Comparison of ENCODE assay signal across 8 mouse cellular contexts in genomic region chr11:85995318-85996095, GRCm38 (mm10).
A peak's percentile ranks its signal among the peaks of the same experiment; 100 is the strongest.
DNase-seq lines count a peak whose midpoint lies in the region; ATAC-seq and TF ChIP-seq lines count a peak whose summit lies in the region.

No protein-coding gene starts in this region.

- TF ChIP-seq CTCF in gastrocnemius, adult 2 months (IDR thresholded peaks at IDR 0.05): peak; percentile 20; the same call in 1 of the 2 replicates
- TF ChIP-seq CTCF in left cerebral cortex, adult 2 months (IDR thresholded peaks at IDR 0.05): no peak; the same call in 1 of the 2 replicates

- DNase-seq in gastrocnemius, adult 2 months: peak; percentile 24
- no peak for DNase-seq in gastrocnemius, postnatal 25 days
- DNase-seq in embryonic facial prominence, embryonic 11.5 days (ENCODE audit: low spot score): peak; percentile 62
- peak; percentile 32 to 44 for DNase-seq in left cerebral cortex, adult 2 months (ENCODE audit: extremely low spot score in 1 of 2, low spot score in 2 of 2)
- peak; percentile 17 for DNase-seq in telencephalon, adult 2 months (ENCODE audit: low read depth, low spot score)
- no peak for DNase-seq in urinary bladder, postnatal 10 days (ENCODE audit: low spot score)

- H3K4me2 ChIP-seq in embryonic facial prominence, embryonic 11.5 days (ENCODE audit: low read depth, low read length): peak overlapping the region; percentile 30
- peak overlapping the region; percentile 45 for H3K4me2 ChIP-seq in hindbrain, embryonic 12.5 days (replicated peaks)
- peak overlapping the region; percentile 51 for H3K4me2 ChIP-seq in midbrain, embryonic 13.5 days (replicated peaks)

- H3K27ac ChIP-seq in gastrocnemius, adult 2 months: no peak overlapping the region
- H3K27ac ChIP-seq in embryonic facial prominence, embryonic 11.5 days (replicated peaks; ENCODE audit: low read depth, low read length): no peak overlapping the region
- no peak overlapping the region for H3K27ac ChIP-seq in hindbrain, embryonic 12.5 days
- H3K27ac ChIP-seq in left cerebral cortex, adult 2 months: no peak overlapping the region
- H3K27ac ChIP-seq in midbrain, embryonic 13.5 days: no peak overlapping the region

- WGBS in embryonic facial prominence, embryonic 11.5 days: 38% methylated on average over 29 of the region's 29 CpGs
- 46% methylated on average over 29 of the region's 29 CpGs for WGBS in hindbrain, embryonic 12.5 days
- WGBS in midbrain, embryonic 13.5 days: 37% methylated on average over 29 of the region's 29 CpGs

- peaks cover 4% of the 10 kb centered on the region; the same call in 1 of the 2 replicates for H3K4me1 ChIP-seq in embryonic facial prominence, embryonic 11.5 days (ENCODE audit: control insufficient read depth, insufficient read depth, low read length)
- H3K4me1 ChIP-seq in hindbrain, embryonic 12.5 days: peaks cover 14% of the 10 kb centered on the region
- H3K4me1 ChIP-seq in midbrain, embryonic 13.5 days (replicated peaks): peaks cover 19% of the 10 kb centered on the region

- H3K9me3 ChIP-seq in embryonic facial prominence, embryonic 11.5 days (replicated peaks; ENCODE audit: control insufficient read depth, low read length): no peaks in the 10 kb centered on the region
- H3K9me3 ChIP-seq in hindbrain, embryonic 12.5 days (replicated peaks): no peaks in the 10 kb centered on the region
- H3K9me3 ChIP-seq in midbrain, embryonic 13.5 days: no peaks in the 10 kb centered on the region

- no peaks in the 10 kb centered on the region for H3K27me3 ChIP-seq in embryonic facial prominence, embryonic 11.5 days (ENCODE audit: control insufficient read depth, insufficient read depth, low read length)
- no peaks in the 10 kb centered on the region; the same call in 1 of the 2 replicates for H3K27me3 ChIP-seq in hindbrain, embryonic 12.5 days
- peaks cover 8% of the 10 kb centered on the region for H3K27me3 ChIP-seq in midbrain, embryonic 13.5 days

- peak overlapping the region; percentile 61 for H3K4me3 ChIP-seq in gastrocnemius, adult 2 months
- H3K4me3 ChIP-seq in embryonic facial prominence, embryonic 11.5 days (ENCODE audit: low read depth, low read length): no peak overlapping the region
- 0 out of 2 replicates have a peak overlapping the region, but pooled peaks have one; percentile 6 for H3K4me3 ChIP-seq in hindbrain, embryonic 12.5 days
- H3K4me3 ChIP-seq in left cerebral cortex, adult 2 months: peak overlapping the region; percentile 39
- peak overlapping the region; percentile 27 for H3K4me3 ChIP-seq in midbrain, embryonic 13.5 days (replicated peaks)

- no peak for ATAC-seq in embryonic facial prominence, embryonic 11.5 days (replicated peaks; ENCODE audit: insufficient number of reproducible peaks, low FRiP score, low TSS enrichment, low read depth)
- no peak for ATAC-seq in hindbrain, embryonic 12.5 days (ENCODE audit: low FRiP score)
- peak; percentile 60; the same call in 1 of the 2 replicates for ATAC-seq in midbrain, embryonic 13.5 days

- no peak overlapping the region; the same call in 1 of the 2 replicates for H3K9ac ChIP-seq in embryonic facial prominence, embryonic 11.5 days (replicated peaks; ENCODE audit: low read length)
- H3K9ac ChIP-seq in hindbrain, embryonic 12.5 days: no peak overlapping the region
- 0 out of 2 replicates have a peak overlapping the region, but pooled peaks have one; percentile 26 for H3K9ac ChIP-seq in midbrain, embryonic 13.5 days (replicated peaks)

- no peaks in the 10 kb centered on the region for H3K36me3 ChIP-seq in embryonic facial prominence, embryonic 11.5 days (replicated peaks; ENCODE audit: control insufficient read depth, insufficient read depth, low read depth, low read length)
- H3K36me3 ChIP-seq in hindbrain, embryonic 12.5 days: no peaks in the 10 kb centered on the region
- H3K36me3 ChIP-seq in midbrain, embryonic 13.5 days: no peaks in the 10 kb centered on the region

- intact Hi-C loops in gastrocnemius, adult 2 months (cut with DNase I): no loop called here
- intact Hi-C loops in left cerebral cortex, adult 2 months (cut with DNase I): no loop called here

Comparison
In these comparisons a context has a peak if more than half of its experiments do, and no peak if none do; other contexts are left out.
1. DNase-seq: peak in gastrocnemius, adult 2 months (single experiment), embryonic facial prominence, embryonic 11.5 days (single experiment), left cerebral cortex, adult 2 months (2 of 2) and telencephalon, adult 2 months (single experiment); none in gastrocnemius, postnatal 25 days (single experiment) and urinary bladder, postnatal 10 days (single experiment).
2. Peak in every context shown above with its lines, with median percentiles within 50 percentile points of each other: H3K4me2 ChIP-seq.